Mouse (Mus musculus): ENCODE results near the gene Ms4a1.

GRCm38 (mm10) chr19:11280223-11280622 is 14.2 kb upstream of the Ms4a1 start:
- no peak for TF ChIP-seq CTCF (IDR thresholded peaks at IDR 0.05; ENCODE audit: low read depth)
- no peak for TF ChIP-seq EP300 (IDR thresholded peaks at IDR 0.05; ENCODE audit: low read depth)
